Comparison of ENCODE assay signal across 24 mouse cellular contexts in the genomic region with DNA sequence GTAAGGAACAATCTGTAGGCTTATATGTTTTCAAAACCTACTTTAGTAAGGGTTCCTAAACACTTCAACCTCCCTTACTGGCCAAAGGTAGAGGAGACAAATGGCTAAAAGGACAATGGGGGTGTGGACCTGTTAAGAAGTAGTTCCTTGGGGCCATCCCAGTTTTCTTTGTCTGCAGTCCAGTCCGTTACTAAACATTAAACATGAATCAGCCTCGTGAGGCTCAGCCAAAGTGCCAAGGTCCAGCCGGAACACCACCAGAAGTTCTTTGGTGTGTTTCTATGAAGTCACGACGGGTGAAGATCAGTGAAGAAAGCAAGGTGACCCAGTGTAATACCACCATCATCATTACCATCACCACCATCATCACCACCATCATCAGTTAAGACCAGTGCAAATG. TPM values are rescaled to one million over a fixed set of nuclear protein-coding genes. Genes with fewer than 3 reads are reported as not detected.
"Had no signal": no experiment of that assay in that cellular context is flagged by ENCODE, and none has a peak within 500 bp of the region (broad histone marks: within the 10 kb centered on the region; RNA-seq: fewer than 3 reads in every experiment).

No protein-coding gene starts in this region.

- H3K4me3 ChIP-seq: forebrain, embryonic 15.5 days; heart, adult 2 months; heart, embryonic 13.5 days; heart, embryonic 15.5 days; hindbrain, embryonic 13.5 days; hindbrain, embryonic 15.5 days; limb, embryonic 13.5 days; limb, embryonic 15.5 days; liver, embryonic 12.5 days had no signal

- H3K4me2 ChIP-seq: forebrain, embryonic 15.5 days; heart, embryonic 11.5 days; heart, embryonic 13.5 days; heart, embryonic 15.5 days; hindbrain, embryonic 13.5 days; hindbrain, embryonic 15.5 days; limb, embryonic 13.5 days; limb, embryonic 15.5 days; liver, embryonic 12.5 days had no signal

- H3K27ac ChIP-seq: forebrain, embryonic 15.5 days; heart, adult 2 months; heart, embryonic 13.5 days; heart, embryonic 15.5 days; hindbrain, embryonic 13.5 days; hindbrain, embryonic 15.5 days; hindbrain, postnatal 0 days; kidney, postnatal 0 days; limb, embryonic 13.5 days; limb, embryonic 15.5 days; liver, embryonic 12.5 days; liver, embryonic 14.5 days had no signal

- ATAC-seq: forebrain, embryonic 15.5 days; forebrain, postnatal 0 days; hindbrain, postnatal 0 days; intestine, embryonic 16.5 days; liver, embryonic 12.5 days had no signal

- H3K9ac ChIP-seq: forebrain, embryonic 15.5 days; forebrain, postnatal 0 days; heart, embryonic 13.5 days; heart, embryonic 15.5 days; hindbrain, embryonic 13.5 days; hindbrain, embryonic 15.5 days; limb, embryonic 13.5 days; limb, embryonic 15.5 days; liver, embryonic 12.5 days; liver, embryonic 14.5 days had no signal

- H3K27me3 ChIP-seq: forebrain, embryonic 15.5 days; heart, embryonic 13.5 days; heart, embryonic 15.5 days; hindbrain, embryonic 13.5 days; hindbrain, embryonic 15.5 days; limb, embryonic 13.5 days; limb, embryonic 15.5 days had no signal

- DNase-seq: forebrain, postnatal 0 days; gastrocnemius, postnatal 14 days; gastrocnemius, postnatal 36 days; heart, adult 11 months; heart, adult 2 months; heart, postnatal 14 days; heart, postnatal 36 days; layer of hippocampus, adult 9-11 months; layer of hippocampus, postnatal 36 days; left cerebral cortex, postnatal 4 days had no signal

- H3K4me1 ChIP-seq: heart, embryonic 13.5 days; heart, embryonic 15.5 days; liver, embryonic 12.5 days had no signal

RNA-seq across cellular contexts. Expression of gene Cox7a1, which starts 36.9 kb away (rescaled TPM):
- total RNA-seq: hematopoietic stem cell, adult 5-6 weeks; hindbrain, postnatal 0 days had no signal
